Mouse (Mus musculus): ENCODE measurements around the gene Cuzd1. TPM values are rescaled to one million over a fixed set of nuclear protein-coding genes. Genes with fewer than 3 reads are reported as not detected.

The Cuzd1 gene
- polyA plus RNA-seq, 1 experiment from 2014 or later = not detected

GRCm38 (mm10) chr7:131329416-131329815 lies 7.3 kb upstream of the Cuzd1 start, which contains the start of gene Fam24b:
TSS of gene Fam24b (minus strand) at chr7:131329516.
- Histone ChIP-seq H3K27ac (replicated peaks) (no peak within 1 kb of the TSS), H3K9ac (replicated peaks) (no peak within 1 kb of the TSS), H3K4me3 (no peak within 1 kb of the TSS), H3K9me3 (no peaks in the 10 kb centered on the region), H3K27me3 (no peaks in the 10 kb centered on the region), H3K36me3 (no peaks in the 10 kb centered on the region), H3K4me1 (no peaks in the 10 kb centered on the region), H3K4me2 (replicated peaks) (no peak within 1 kb of the TSS)
- no peak for ATAC-seq (replicated peaks)
- 92% methylated on average over 5 of the region's 5 CpGs for WGBS

- no peak for ATAC-seq (replicated peaks)
- Histone ChIP-seq H3K9ac (replicated peaks) (no peak overlapping the region), H3K27ac (replicated peaks) (no peak overlapping the region), H3K27me3 (no peaks in the 10 kb centered on the region), H3K9me3 (no peaks in the 10 kb centered on the region), H3K4me2 (replicated peaks) (no peak overlapping the region), H3K4me3 (no peak overlapping the region), H3K36me3 (no peaks in the 10 kb centered on the region), H3K4me1 (no peaks in the 10 kb centered on the region)
- 91% methylated on average over 5 of the region's 5 CpGs for WGBS
Observed at GRCm38 (mm10) chr7:131327054-131327453, 5.0 kb upstream of the Cuzd1 start.

DNA sequence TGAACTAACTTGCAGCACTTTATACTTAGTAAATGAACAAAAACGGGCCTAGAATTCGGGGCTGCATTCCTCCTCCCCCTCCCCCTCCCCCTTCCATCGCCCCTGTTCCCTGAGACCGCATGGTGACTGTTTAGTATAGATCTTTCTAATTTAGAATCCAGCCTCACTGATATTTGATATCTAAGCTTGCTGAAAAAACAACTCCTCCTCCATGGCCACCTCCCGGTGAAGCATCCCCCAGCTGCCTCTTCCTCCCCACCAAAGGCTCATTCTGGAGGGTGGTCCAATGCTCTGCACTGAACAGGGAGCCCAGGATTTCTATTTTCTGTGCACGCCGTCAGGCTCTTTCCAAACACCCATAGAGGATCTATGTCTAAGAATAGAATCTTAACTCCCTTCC lies 3.8 kb downstream of the Cuzd1 start:
- Histone ChIP-seq H3K4me1 (no peaks in the 10 kb centered on the region), H3K4me2 (replicated peaks) (no peak overlapping the region), H3K9ac (replicated peaks) (no peak overlapping the region), H3K4me3 (no peak overlapping the region), H3K9me3 (no peaks in the 10 kb centered on the region), H3K27me3 (no peaks in the 10 kb centered on the region), H3K36me3 (no peaks in the 10 kb centered on the region), H3K27ac (replicated peaks) (no peak overlapping the region)
- 76% methylated on average over 6 of the region's 7 CpGs for WGBS
- no peak for ATAC-seq (replicated peaks)

DNA sequence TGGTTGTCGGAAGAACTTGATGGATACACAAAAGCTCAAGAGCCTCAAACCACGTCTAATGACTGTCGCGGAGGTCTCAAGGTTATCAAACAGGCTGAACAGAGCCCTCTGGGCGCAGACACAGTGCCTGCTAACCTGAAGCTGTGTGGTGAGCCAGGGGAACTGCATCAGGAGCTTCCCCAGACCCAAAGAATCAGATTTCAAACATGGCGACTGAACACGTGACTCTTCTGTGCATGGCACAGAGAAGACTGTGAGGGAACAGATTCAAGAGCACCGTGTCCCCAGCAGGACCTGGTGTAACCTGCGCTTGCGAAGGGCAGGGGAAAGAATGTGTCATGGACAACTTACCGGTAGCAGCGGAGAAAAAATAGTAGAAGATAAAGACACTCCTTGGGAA lies 4.5 kb downstream of the Cuzd1 start:
- no peak for ATAC-seq (replicated peaks)
- no peaks in the 10 kb centered on the region for H3K27me3 ChIP-seq

GRCm38 (mm10) chr7:131314493-131314892 lies 7.6 kb downstream of the Cuzd1 start:
- whole genome bisulfite sequencing = 88% methylated on average over 7 of the region's 7 CpGs
- Histone ChIP-seq H3K4me2 (replicated peaks) (no peak overlapping the region), H3K27me3 (no peaks in the 10 kb centered on the region), H3K36me3 (no peaks in the 10 kb centered on the region), H3K4me3 (no peak overlapping the region), H3K27ac (replicated peaks) (no peak overlapping the region), H3K4me1 (no peaks in the 10 kb centered on the region), H3K9me3 (no peaks in the 10 kb centered on the region), H3K9ac (replicated peaks) (no peak overlapping the region)
- ATAC-seq (replicated peaks) = no peak

More for the DNA sequence above, 4.5 kb downstream of the Cuzd1 start:
- H3K4me3 ChIP-seq = no peak overlapping the region
- H3K4me2 ChIP-seq (replicated peaks) = no peak overlapping the region
- no peaks in the 10 kb centered on the region for H3K4me1 ChIP-seq
- H3K27ac ChIP-seq (replicated peaks) = no peak overlapping the region
- no peak overlapping the region for H3K9ac ChIP-seq (replicated peaks)
- no peaks in the 10 kb centered on the region for H3K36me3 ChIP-seq
- 79% methylated on average over 12 of the region's 12 CpGs for WGBS
- H3K9me3 ChIP-seq = no peaks in the 10 kb centered on the region

GRCm38 (mm10) chr7:131306733-131307132 lies 15.4 kb downstream of the Cuzd1 start:
- no peak for ATAC-seq (replicated peaks)

DNA sequence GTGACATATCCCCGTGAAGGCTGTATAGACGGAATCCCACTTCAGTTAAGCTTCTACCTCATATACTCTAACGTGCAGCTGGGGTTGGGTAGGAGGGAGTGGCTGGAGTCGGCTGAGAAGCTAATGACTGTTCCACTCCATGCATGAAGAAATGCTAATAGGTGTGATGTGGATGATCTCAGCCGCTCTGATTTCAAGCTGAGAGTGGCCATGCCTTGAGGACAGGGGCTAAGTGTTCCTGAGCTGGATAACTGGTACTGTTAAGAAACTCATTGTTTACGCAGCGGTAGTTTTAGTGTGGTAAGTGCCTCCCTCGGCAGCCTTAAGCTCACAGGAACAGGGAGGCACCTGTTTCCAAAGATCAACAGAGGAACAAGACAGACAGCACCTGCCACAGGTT lies 18.8 kb downstream of the Cuzd1 start:
- Histone ChIP-seq H3K9me3 (no peaks in the 10 kb centered on the region), H3K9ac (replicated peaks) (no peak overlapping the region), H3K36me3 (no peaks in the 10 kb centered on the region), H3K4me3 (no peak overlapping the region), H3K4me1 (no peaks in the 10 kb centered on the region), H3K4me2 (replicated peaks) (no peak overlapping the region), H3K27ac (replicated peaks) (no peak overlapping the region), H3K27me3 (no peaks in the 10 kb centered on the region)
- 76% methylated on average over 8 of the region's 8 CpGs for WGBS
- no peak for ATAC-seq (replicated peaks)

More at GRCm38 (mm10) chr7:131306733-131307132, 15.4 kb downstream of the Cuzd1 start:
- H3K27ac ChIP-seq (replicated peaks) = no peak overlapping the region
- 81% methylated on average over 5 of the region's 5 CpGs for WGBS
- H3K4me1 ChIP-seq = no peaks in the 10 kb centered on the region
- H3K4me2 ChIP-seq (replicated peaks) = no peak overlapping the region
- no peaks in the 10 kb centered on the region for H3K27me3 ChIP-seq
- no peak overlapping the region for H3K9ac ChIP-seq (replicated peaks)
- H3K36me3 ChIP-seq = no peaks in the 10 kb centered on the region
- H3K9me3 ChIP-seq = no peaks in the 10 kb centered on the region
- no peak overlapping the region for H3K4me3 ChIP-seq

DNA sequence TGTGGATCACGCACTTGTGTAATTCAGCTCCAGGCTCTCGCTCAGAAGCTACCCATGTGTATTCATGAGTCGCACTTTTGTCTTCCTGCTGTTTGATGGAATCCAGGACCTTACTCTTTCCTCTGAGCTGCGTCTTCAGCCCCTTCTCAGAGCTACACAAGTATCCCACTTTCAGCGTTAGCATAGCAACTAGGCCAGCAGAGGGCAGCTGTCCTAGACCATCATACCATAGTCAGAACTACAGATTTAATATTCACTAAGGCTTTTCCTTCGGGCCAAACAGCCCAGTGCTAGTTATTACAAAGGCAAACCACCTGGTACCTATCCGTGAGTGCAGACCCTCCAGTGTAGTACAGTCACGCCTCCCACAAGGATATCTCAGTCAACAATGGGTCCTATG lies 24.9 kb downstream of the Cuzd1 start:
- H3K36me3 ChIP-seq = no peaks in the 10 kb centered on the region
- ATAC-seq (replicated peaks) = no peak
- no peak overlapping the region for H3K4me3 ChIP-seq
- H3K27me3 ChIP-seq = no peaks in the 10 kb centered on the region
- no peak overlapping the region for H3K4me2 ChIP-seq (replicated peaks)
- 76% methylated on average over 8 of the region's 8 CpGs for WGBS
- H3K9ac ChIP-seq (replicated peaks) = no peak overlapping the region
- no peaks in the 10 kb centered on the region for H3K4me1 ChIP-seq
- no peak overlapping the region for H3K27ac ChIP-seq (replicated peaks)
- H3K9me3 ChIP-seq = no peaks in the 10 kb centered on the region

GRCm38 (mm10) chr7:131265851-131266250 lies 56.2 kb downstream of the Cuzd1 start:
- Histone ChIP-seq H3K9ac (replicated peaks) (no peak overlapping the region), H3K4me1 (no peaks in the 10 kb centered on the region), H3K4me3 (no peak overlapping the region), H3K27ac (replicated peaks) (no peak overlapping the region), H3K4me2 (replicated peaks) (no peak overlapping the region), H3K9me3 (no peaks in the 10 kb centered on the region), H3K36me3 (no peaks in the 10 kb centered on the region), H3K27me3 (no peaks in the 10 kb centered on the region)
- WGBS = 73% methylated on average over 4 of the region's 4 CpGs
- no peak for ATAC-seq (replicated peaks)

DNA sequence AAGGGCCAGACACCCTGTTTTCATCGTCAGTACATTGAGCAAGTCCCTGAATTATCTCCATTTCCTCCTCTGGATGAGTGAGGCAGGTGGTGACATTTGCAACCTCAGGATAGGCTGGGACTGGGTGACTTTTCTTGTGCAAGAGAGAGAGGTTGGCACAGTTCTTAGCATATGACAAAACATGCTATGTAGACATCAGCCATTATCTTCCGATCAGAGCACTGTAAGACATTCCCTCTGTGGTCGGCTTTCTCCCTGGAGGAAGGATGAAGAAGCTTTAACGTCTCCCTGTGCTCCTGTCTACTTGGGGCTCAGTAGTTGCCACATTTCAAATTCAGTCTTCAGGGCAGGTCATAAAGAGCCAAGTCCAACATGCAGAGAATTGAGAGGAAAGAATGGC lies 57.8 kb downstream of the Cuzd1 start:
- Histone ChIP-seq H3K4me1 (no peaks in the 10 kb centered on the region), H3K4me2 (replicated peaks) (no peak overlapping the region), H3K27me3 (no peaks in the 10 kb centered on the region), H3K9me3 (no peaks in the 10 kb centered on the region), H3K27ac (replicated peaks) (no peak overlapping the region), H3K9ac (replicated peaks) (no peak overlapping the region), H3K4me3 (no peak overlapping the region), H3K36me3 (no peaks in the 10 kb centered on the region)
- no peak for ATAC-seq (replicated peaks)
- WGBS = 94% methylated on average over 4 of the region's 4 CpGs

DNA sequence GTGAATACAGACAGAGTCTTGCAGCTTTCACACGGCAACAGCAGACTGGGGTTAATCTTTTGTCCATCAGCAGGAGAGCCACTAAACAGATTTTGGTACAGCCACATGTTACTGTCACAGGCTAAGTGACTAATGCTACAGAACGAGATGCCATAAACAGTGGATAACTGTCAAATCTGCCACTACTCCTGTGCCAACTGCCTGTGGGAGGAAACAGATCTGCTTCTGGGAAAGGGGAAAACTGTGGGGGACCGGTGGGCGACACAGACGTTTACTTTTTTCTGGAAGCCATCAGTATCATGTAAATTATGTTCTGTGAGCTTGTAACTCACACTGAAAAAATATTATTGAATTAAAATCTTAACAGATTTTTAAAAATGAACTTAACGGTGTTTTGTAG lies 61.1 kb downstream of the Cuzd1 start:
- H3K4me3 ChIP-seq = no peak overlapping the region
- H3K9me3 ChIP-seq = no peaks in the 10 kb centered on the region
- H3K36me3 ChIP-seq = no peaks in the 10 kb centered on the region
- H3K27ac ChIP-seq (replicated peaks) = no peak overlapping the region
- no peak overlapping the region for H3K9ac ChIP-seq (replicated peaks)
- ATAC-seq (replicated peaks) = no peak
- WGBS = 50% methylated on average over 6 of the region's 6 CpGs
- no peak overlapping the region for H3K4me2 ChIP-seq (replicated peaks)
- H3K27me3 ChIP-seq = no peaks in the 10 kb centered on the region
- H3K4me1 ChIP-seq = no peaks in the 10 kb centered on the region

Data from forebrain, embryonic 15.5 days (tissue).